Mouse (Mus musculus): Measurements from ENCODE around the gene Pik3cb. TPM values are rescaled to one million over a fixed set of nuclear protein-coding genes. Genes with fewer than 3 reads are reported as not detected.

Gene Pik3cb
- total RNA-seq, 2 experiments from 2014 or later, result 5.5 to 9.5 TPM

DNA sequence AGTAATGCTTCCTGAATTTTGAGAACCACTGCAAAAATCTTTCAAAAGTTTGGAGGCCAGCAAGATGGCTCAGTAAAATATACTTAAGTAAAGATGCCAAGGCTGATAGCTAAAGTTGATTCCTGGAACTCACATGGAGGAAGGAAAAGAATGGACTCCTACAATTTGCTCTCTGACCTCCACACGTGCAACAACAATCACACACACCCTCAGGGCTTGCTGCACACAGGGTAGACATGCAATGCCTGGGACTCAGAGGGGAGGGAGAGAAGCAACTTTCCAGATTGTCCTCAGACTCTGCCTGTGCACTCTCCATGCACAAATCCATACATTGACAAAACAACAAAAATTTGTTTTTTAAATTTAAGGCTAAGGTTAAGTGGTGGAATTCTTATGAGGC, 42.8 kb downstream of the Pik3cb start:
- ATAC-seq (replicated peaks; ENCODE audit: low FRiP score, low TSS enrichment, poor library complexity, severe bottlenecking), result no peak

DNA sequence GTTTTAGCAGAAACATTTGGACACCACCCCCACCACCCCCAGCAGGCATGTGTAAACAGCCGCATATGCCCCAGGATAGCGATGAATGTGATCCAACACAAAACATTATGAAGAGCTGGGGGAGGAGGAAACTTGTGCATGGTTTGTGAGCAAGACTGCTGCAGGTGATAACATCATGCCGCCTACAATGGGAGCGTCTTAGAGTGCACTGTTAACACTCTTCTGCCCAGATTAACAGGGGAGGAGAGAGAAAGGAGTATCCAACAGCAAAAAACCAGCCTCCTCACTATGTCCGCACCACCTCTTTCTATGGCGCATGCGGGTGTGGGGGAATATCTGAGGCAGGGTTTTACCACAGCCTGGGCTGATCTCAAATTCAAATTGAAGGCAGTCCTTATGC, 45.2 kb downstream of the Pik3cb start:
- ATAC-seq (replicated peaks; ENCODE audit: low FRiP score, low TSS enrichment, poor library complexity, severe bottlenecking), result peak; percentile 63

- 0 out of 2 replicates have a peak, but pooled peaks have one; percentile 16 for ATAC-seq (replicated peaks; ENCODE audit: low FRiP score, low TSS enrichment, poor library complexity, severe bottlenecking)
These were observed 49.9 kb downstream of the Pik3cb start for GRCm38 (mm10) chr9:99090546-99090945.

GRCm38 (mm10) chr9:99089904-99090303, 50.5 kb downstream of the Pik3cb start:
- no peak for ATAC-seq (replicated peaks; ENCODE audit: low FRiP score, low TSS enrichment, poor library complexity, severe bottlenecking)

GRCm38 (mm10) chr9:99081718-99082117, 58.7 kb downstream of the Pik3cb start:
- 0 out of 2 replicates have a peak, but pooled peaks have one; percentile 21 for ATAC-seq (replicated peaks; ENCODE audit: low FRiP score, low TSS enrichment, poor library complexity, severe bottlenecking)

DNA sequence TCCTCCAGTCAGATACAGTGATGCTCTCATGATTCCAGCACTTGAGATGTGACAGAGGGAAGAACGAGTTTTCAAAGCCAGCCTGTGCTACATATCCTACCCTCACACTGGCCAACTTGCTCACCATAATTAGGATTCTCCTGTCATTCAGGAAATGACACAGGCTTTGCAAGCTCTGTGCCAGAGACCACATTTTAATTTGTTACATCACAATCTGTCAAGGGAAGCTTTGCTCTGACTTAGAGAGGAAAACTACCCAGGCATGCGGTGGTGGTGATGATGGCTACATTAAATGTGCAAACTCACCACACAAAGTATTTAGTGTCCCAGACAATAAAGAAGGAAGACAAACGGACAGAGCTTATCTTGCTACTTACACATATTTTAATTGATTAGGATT, 59.1 kb downstream of the Pik3cb start:
- ATAC-seq (replicated peaks; ENCODE audit: low FRiP score, low TSS enrichment, poor library complexity, severe bottlenecking), result peak; percentile 51

DNA sequence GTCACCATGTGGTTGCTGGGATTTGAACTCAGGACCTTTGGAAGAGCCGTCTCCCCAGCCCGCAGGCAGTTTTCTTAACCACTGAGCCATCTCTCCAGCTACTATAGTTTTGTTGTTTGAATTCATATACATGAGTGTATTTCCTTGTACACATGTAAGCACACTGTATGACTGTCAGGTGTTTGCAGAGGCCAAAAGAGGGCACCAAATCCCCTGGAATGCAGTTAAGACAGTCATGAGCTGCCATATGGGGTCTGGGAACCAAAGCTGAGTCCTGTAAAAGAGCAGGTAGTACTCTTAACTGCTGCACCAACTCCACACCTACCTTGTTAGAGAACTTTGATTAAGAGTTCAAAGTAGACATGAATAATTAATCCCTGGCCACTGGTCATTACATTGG, 59.8 kb downstream of the Pik3cb start:
- ATAC-seq (replicated peaks; ENCODE audit: low FRiP score, low TSS enrichment, poor library complexity, severe bottlenecking), result no peak

DNA sequence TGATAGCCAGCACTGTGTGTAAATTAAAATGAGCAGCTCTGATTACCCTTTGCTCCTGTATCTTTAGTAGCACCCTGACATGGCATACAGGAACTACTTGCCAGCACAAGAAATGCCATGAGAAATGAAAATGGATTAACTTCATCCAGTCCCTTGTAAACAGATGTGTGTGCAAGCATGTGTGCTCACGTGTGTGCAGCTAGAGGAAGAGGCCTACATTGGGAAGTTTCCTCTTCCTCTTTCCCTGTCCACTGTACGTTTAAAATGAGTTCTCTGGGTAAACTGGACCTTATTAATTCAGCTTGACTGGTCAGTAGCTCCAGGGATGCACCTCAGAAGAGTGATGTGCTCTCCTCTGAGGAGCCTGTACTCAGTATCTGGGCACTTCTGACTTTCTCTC, 66.0 kb downstream of the Pik3cb start:
- ATAC-seq (replicated peaks; ENCODE audit: low FRiP score, low TSS enrichment, poor library complexity, severe bottlenecking), result no peak

DNA sequence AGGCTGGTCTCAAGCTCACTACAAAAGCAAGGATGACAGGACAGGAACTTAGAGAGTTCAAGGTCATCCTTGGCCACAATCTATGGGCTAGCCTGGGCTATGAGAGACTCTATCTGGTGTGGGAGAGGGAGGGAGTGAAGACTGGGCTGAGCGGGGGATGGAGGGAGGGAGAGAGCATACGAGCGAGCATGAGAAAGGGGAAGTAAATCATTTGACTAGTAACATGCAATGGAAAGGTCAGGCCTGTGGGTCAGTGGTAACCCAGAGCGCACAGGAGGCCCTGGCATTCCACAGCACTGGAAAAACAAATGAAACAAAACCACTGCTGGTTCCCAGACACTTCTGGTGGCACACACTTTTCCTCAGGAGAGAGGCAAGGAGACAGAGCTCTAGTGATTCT, 67.9 kb downstream of the Pik3cb start:
- no peak for ATAC-seq (replicated peaks; ENCODE audit: low FRiP score, low TSS enrichment, poor library complexity, severe bottlenecking)

DNA sequence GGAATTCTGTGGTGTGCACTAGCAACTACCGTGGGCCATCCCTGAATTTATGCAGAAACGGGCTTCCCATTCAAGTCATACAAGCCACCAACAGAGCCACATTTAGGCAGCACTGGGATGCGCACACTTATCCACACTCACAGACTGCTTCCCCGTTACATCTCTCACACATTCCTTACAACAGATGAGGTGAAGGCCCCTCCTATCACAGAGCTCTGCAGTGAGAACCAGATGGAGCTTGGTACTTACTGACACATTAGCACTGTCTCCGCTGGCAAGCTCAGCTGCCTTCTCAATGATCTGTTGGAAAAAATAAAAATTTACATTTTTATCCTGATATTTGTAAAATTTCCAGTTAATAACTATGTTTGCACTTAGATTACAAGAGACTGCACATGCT, 75.1 kb downstream of the Pik3cb start:
- no peak for ATAC-seq (replicated peaks; ENCODE audit: low FRiP score, low TSS enrichment, poor library complexity, severe bottlenecking)

GRCm38 (mm10) chr9:99064216-99064615, 76.2 kb downstream of the Pik3cb start:
- ATAC-seq (replicated peaks; ENCODE audit: low FRiP score, low TSS enrichment, poor library complexity, severe bottlenecking), result peak; percentile 48; the same call in 1 of the 2 replicates

GRCm38 (mm10) chr9:99062544-99062943, 77.9 kb downstream of the Pik3cb start:
- peak; percentile 90 for ATAC-seq (replicated peaks; ENCODE audit: low FRiP score, low TSS enrichment, poor library complexity, severe bottlenecking)

- no peak for ATAC-seq (replicated peaks; ENCODE audit: low FRiP score, low TSS enrichment, poor library complexity, severe bottlenecking)
These were observed 82.7 kb downstream of the Pik3cb start for GRCm38 (mm10) chr9:99057751-99058150.

DNA sequence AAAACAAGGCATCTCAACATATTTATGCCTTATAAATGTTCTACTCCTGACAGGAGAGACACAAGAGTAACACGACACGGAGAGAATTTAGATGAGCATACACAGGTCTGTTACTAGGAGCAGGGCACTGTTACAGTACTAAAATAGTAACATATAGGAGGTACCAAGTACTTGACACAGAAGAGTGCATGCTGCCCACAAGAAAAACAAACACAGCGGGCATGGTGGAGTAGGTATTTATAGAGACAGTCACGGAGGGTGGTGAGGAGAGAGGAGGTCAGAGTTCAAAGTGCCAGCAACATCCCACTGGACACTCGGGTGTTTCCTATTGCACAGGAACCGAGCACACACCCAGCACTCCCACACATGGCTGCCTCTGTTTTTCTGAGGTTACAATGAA, 90.7 kb downstream of the Pik3cb start:
- ATAC-seq (replicated peaks; ENCODE audit: low FRiP score, low TSS enrichment, poor library complexity, severe bottlenecking), result no peak

DNA sequence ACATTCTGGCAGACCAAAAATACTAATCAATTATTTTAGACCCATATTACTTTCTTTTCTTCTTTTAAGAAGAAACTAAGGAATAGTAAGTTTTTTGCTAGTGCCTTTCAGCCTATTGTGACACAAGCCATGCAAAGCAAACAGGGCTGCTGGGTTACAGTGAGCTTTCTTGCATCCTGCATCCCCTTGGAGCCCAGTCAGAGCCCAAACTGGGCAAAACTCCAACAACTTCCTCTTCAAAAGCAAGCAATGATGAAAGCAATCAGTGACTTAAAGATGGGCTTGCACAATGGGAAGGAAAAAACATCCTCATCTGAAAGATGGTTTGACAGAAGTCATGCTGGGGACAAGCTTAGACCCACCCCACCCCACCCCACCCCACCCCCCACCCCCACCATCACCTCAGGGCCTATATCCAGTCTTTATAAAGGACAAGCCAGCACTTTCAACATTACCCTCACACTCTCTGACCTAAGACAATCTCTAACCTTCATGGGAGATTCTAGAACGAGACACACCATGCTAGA, 91.6 kb downstream of the Pik3cb start:
- ATAC-seq (replicated peaks; ENCODE audit: low FRiP score, low TSS enrichment, poor library complexity, severe bottlenecking), result no peak

- ATAC-seq (replicated peaks; ENCODE audit: low FRiP score, low TSS enrichment, poor library complexity, severe bottlenecking), result no peak
These were observed 95.7 kb downstream of the Pik3cb start for GRCm38 (mm10) chr9:99044761-99045160.

GRCm38 (mm10) chr9:99042641-99043040, 97.8 kb downstream of the Pik3cb start:
- ATAC-seq (replicated peaks; ENCODE audit: low FRiP score, low TSS enrichment, poor library complexity, severe bottlenecking), result no peak

DNA sequence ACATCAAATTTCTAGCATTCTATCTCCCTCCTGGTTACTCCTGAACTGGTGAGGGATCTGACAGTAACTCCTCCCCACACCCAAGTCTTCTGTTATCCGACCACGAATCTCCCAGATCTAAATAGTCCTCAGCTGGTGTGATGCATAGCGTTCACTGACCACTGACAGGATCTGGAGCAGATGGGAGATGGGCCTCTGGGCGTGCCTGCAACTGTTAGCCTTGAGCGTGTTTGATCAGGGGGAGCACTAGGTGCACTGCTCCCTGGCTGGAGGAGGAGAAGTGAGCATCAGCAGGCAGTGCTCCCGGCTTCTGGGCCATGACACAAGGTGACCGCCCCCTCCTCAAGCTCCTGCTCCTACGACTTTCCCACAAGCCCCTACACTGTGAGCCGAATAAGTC, 98.4 kb downstream of the Pik3cb start:
- ATAC-seq (replicated peaks; ENCODE audit: low FRiP score, low TSS enrichment, poor library complexity, severe bottlenecking), result no peak

GRCm38 (mm10) chr9:99035575-99035974, 104.8 kb downstream of the Pik3cb start, which contains the start of gene Gm1123:
Gene Gm1123, minus strand, starts transcription at chr9:99035715.
- ATAC-seq (replicated peaks; ENCODE audit: low FRiP score, low TSS enrichment, poor library complexity, severe bottlenecking), result no peak

GRCm38 (mm10) chr9:99034111-99034510, 106.3 kb downstream of the Pik3cb start:
- ATAC-seq (replicated peaks; ENCODE audit: low FRiP score, low TSS enrichment, poor library complexity, severe bottlenecking), result no peak

- ATAC-seq (replicated peaks; ENCODE audit: low FRiP score, low TSS enrichment, poor library complexity, severe bottlenecking), result no peak
These were observed 108.4 kb downstream of the Pik3cb start for GRCm38 (mm10) chr9:99032031-99032430.

DNA sequence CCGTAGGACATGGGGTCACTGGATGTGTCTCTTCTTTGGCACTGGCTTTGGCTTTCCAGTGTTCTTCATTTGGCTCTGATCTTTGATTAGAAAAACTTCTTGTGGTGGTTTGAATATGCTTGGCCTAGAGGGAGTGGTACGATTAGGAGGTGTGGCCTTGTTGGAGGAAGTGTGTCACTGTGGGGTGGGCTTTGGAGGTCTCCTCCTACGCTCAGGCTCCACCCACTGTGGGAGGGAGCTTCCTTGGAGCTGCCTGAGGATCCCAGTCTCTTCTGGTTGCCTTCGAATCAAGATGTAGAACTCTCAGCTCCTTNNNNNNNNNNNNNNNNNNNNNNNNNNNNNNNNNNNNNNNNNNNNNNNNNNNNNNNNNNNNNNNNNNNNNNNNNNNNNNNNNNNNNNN, 118.7 kb downstream of the Pik3cb start:
- ATAC-seq (replicated peaks; ENCODE audit: low FRiP score, low TSS enrichment, poor library complexity, severe bottlenecking), result no peak
